Mouse (Mus musculus): Measurements from ENCODE around the gene Tacc3.

GRCm38 (mm10) chr5:33684932-33685331 is 27.0 kb downstream of the Tacc3 start:
- no peak for TF ChIP-seq CTCF (IDR thresholded peaks at IDR 0.05; ENCODE audit: borderline replicate concordance, insufficient read depth, low read depth, low read length)
- TF ChIP-seq POLR2A (IDR thresholded peaks at IDR 0.05; ENCODE audit: borderline replicate concordance, insufficient read depth, low read length) = no peak
